Mouse (Mus musculus) liver, embryonic 12.5 days (tissue): ENCODE data around the gene Cers6. TPM values are rescaled to one million over a fixed set of nuclear protein-coding genes. Genes with fewer than 3 reads are reported as not detected.

Source experiments
- ATAC-seq: fragments of 200-750 bp; cut with Nextera tagmentation; 2 replicates; pipeline ENCODE4 v1.8.0; 2017; ENCODE audit warnings: moderate number of reproducible peaks, mild to moderate bottlenecking, moderate library complexity
- H3K27ac ChIP-seq: fragments of 300-500 bp; sonication (generic); 2 replicates; pipeline ENCODE4 v1.5.1; 2016; ENCODE audit warnings: mild to moderate bottlenecking
- H3K27me3 ChIP-seq: fragments of 300-500 bp; sonication (generic); replicated peaks from 2 replicates; pipeline ENCODE4 v1.6.1; 2016; ENCODE audit warnings: mild to moderate bottlenecking, moderate library complexity
- H3K36me3 ChIP-seq: fragments of 300-500 bp; sonication (generic); 2 replicates; pipeline ENCODE4 v1.6.1; 2016; ENCODE audit warnings: mild to moderate bottlenecking, moderate library complexity
- H3K4me1 ChIP-seq: fragments of 300-500 bp; sonication (generic); 2 replicates; pipeline ENCODE4 v1.6.1; 2016
- H3K4me2 ChIP-seq: fragments of 300-500 bp; sonication (generic); 2 replicates; pipeline ENCODE4 v1.6.1; 2016; ENCODE audit warnings: mild to moderate bottlenecking, moderate library complexity
- H3K4me3 ChIP-seq: fragments of 300-500 bp; sonication (generic); 2 replicates; pipeline ENCODE4 v1.5.1; 2016; ENCODE audit warnings: mild to moderate bottlenecking, moderate library complexity
- H3K9ac ChIP-seq: fragments of 300-500 bp; sonication (generic); 2 replicates; pipeline ENCODE4 v1.6.1; 2016; ENCODE audit warnings: mild to moderate bottlenecking, moderate library complexity
- H3K9me3 ChIP-seq: fragments of 300-500 bp; sonication (generic); replicated peaks from 2 replicates; pipeline ENCODE4 v1.6.1; 2016; ENCODE audit warnings: mild to moderate bottlenecking, moderate library complexity
- WGBS: fragments of 180-500 bp; shearing (Covaris S2); methylation state at CpG from one replicate; pipeline ENCODE4 v1.1.7; 2016; ENCODE audit not compliant: insufficient replicate concordance; 5-methylcytosine and 5-hydroxymethylcytosine counted together
- polyA plus RNA-seq: library from polyadenylated mRNA; unstranded; fragments of >200 nt; fragmentation: Nextera tagmentation; extraction: Ambion mirVana; gene quantifications from 2 replicates; pipeline ENCODE4 v1.2.1, GENCODE M21; 2016

The Cers6 gene
- 7.0 and 7.3 TPM in 2 replicates for polyA plus RNA-seq

DNA sequence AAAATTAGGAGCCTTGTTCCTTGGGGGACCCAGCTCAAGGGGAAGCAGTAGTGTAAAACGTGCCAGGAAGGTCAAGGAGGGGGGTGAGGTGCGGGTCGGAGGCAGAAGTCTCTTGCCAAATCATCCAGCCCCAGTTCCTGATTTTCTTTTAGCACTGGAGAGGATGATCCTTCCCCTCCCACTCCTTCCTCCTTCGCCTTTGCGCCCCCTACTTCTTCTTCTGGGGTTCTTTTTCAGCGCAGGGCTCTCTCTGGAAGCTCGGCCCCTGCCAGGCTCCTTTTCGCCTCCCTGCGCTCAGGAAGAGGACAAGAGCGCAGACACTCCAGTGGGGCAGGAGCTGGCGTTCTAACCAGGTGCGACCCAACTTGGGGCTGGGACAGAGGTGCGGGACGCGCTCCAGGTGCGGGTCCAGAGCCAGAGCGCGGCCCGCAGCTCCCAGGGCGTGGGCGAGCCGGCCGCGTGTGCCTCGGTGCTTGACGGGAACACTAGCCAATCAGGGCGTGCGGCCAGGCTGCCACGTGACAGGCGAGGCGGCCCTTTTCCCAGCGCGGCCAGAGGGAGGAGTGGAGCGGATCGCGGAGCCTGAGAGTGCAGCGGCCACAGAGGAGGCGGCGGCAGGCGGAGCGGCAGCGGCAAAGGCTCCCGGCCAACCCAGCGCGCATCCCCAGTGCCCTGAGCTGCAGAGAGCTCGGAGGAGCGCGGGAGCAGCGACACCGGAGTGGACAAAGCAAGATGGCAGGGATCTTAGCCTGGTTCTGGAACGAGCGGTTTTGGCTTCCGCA, at the start of gene Cers6:
Cers6 (plus strand) TSS at position 538 of the 782 bp plus-strand sequence.
- no peaks in the 10 kb centered on the region for H3K36me3 ChIP-seq

DNA sequence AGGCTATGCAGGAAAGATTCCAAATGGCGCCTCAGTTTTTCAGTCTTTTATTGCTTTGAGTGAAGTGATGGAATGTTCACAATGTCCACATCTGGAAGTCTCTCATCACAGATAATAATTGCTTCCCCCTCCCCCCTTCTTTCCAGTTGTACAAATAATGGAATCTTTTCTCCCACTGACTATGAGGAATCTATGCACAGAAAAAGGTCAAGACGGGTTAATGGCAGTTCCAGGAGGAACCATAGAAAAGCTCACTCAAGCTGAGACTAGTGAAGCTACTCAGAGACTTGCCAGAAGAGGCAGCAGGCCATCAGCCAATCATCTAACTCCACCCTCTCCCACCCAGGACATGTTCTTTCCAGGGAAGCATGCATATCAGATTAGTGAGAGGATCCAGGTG, 46.8 kb upstream of the Cers6 start:
- Histone ChIP-seq H3K9ac (no peak overlapping the region), H3K4me3 (no peak overlapping the region), H3K36me3 (no peaks in the 10 kb centered on the region), H3K9me3 (no peaks in the 10 kb centered on the region), H3K27me3 (no peaks in the 10 kb centered on the region), H3K27ac (no peak overlapping the region), H3K4me1 (no peaks in the 10 kb centered on the region), H3K4me2 (no peak overlapping the region)
- no peak for ATAC-seq
- 69% methylated on average over 2 of the region's 2 CpGs for WGBS

More for the DNA sequence above, at the start of gene Cers6:
- Histone ChIP-seq H3K9ac (peak within 1 kb of the TSS; percentile 66), H3K4me3 (peak within 1 kb of the TSS; percentile 66), H3K9me3 (no peaks in the 10 kb centered on the region), H3K27ac (peak within 1 kb of the TSS; percentile 42; the same call in 1 of the 2 replicates), H3K4me2 (peak within 1 kb of the TSS; percentile 90), H3K27me3 (peaks cover 32% of the 10 kb centered on the region), H3K4me1 (peaks cover 21% of the 10 kb centered on the region)
- under 1% methylated on average over 53 of the region's 53 CpGs for WGBS
- peak; percentile 95 for ATAC-seq

DNA sequence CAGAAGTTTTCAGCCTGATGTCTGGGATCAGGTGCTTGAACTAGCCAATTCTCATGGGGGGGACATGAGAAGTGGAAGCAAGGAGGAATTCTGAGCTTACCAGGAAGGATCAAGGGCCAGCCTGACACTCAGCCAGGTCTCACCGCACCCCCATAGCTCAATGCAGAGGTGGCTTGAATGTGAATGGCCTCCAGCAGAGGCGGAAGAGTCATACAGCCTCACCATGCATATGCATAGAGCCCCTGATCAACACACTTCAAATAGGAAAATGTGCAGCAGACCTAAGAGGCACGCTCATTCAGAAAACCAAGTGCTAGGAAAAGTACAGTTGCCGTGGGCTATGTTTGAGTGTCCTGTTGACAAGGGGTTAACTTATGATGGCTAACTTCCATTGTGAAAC, 42.2 kb upstream of the Cers6 start:
- Histone ChIP-seq H3K4me1 (0 out of 2 replicates have a peak, but pooled peaks cover 3% of the 10 kb centered on the region), H3K27ac (no peak overlapping the region), H3K4me2 (no peak overlapping the region), H3K36me3 (no peaks in the 10 kb centered on the region), H3K4me3 (no peak overlapping the region), H3K9me3 (no peaks in the 10 kb centered on the region), H3K9ac (no peak overlapping the region), H3K27me3 (no peaks in the 10 kb centered on the region)
- WGBS: 78% methylated on average over 4 of the region's 4 CpGs
- ATAC-seq: no peak

DNA sequence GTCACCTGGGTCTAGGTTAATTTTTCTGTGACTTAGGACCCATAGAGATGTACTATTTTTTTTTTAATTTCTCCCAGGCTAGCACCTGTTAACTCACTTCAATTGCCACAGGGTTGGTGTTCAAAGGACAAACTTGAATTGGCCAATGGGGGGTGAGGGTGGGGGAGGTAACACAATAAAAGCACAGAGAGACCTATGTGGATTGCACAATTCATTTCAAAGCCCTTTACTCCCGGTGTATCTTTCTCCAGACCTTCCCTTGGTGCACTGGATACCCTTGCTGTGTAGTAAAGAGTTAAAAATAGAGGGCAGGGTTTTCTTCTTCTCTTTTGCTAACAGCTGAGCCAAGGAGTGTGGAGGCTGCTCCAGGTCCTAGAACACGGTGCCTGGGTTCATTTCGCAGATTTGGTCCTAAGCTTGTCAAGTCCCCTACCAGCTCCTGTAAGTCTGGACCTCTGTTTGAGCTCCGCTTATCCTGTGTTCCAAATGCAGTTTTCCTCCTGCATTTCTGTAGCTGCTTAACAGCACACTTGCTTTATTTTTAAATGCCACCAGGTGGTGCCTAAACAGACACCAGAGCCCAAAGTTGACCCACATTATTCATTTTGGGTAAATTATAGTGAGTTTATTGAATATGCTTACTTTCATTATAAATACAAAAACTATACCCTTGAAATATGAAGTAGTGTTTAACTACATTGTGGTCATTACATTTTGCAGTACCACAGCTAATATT, 38.9 kb upstream of the Cers6 start:
- 56% methylated on average over 4 of the region's 4 CpGs for WGBS
- no peaks in the 10 kb centered on the region for H3K27me3 ChIP-seq
- H3K4me1 ChIP-seq: 0 out of 2 replicates have a peak, but pooled peaks cover 3% of the 10 kb centered on the region
- no peaks in the 10 kb centered on the region for H3K36me3 ChIP-seq
- H3K4me3 ChIP-seq: no peak overlapping the region
- no peak overlapping the region for H3K4me2 ChIP-seq
- peak; percentile 44; the same call in 1 of the 2 replicates for ATAC-seq
- H3K9ac ChIP-seq: no peak overlapping the region
- H3K27ac ChIP-seq: no peak overlapping the region
- H3K9me3 ChIP-seq: no peaks in the 10 kb centered on the region

DNA sequence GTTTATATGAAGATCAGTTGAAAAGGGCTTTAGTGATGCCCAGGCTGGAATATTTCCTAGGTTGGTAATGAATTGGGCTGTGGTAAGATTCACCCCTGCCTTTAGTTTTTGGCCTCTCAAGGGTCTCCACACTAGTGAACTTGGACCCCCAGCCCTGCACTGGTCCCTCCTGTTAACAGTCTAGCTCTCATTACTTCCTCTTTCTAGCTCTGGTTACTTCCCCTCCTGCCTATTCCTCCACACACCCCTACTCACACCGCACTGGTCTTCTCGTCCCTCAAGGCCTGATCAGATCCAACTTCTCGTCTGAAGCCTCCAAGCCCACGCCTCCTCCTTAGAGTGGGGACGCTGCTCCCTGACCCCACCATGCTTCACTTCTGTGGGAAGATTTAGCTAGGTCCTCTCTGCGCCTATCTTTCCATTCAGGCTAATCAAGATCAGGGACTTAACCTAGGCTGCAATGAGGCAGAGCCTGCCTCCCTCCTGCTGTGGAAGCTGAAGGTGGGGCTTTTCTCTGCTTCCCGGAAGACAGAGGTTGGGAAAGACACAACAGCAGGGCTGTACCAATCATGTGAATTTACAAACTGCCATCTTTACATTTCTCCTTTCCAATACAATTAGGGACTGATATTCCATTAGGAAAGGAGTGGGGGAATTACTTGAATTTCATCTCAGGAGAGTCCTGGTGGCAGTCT, 35.8 kb upstream of the Cers6 start:
- 20% methylated on average over 7 of the region's 7 CpGs for WGBS
- H3K4me2 ChIP-seq: no peak overlapping the region
- no peak overlapping the region for H3K27ac ChIP-seq
- 0 out of 2 replicates have a peak, but pooled peaks cover 3% of the 10 kb centered on the region for H3K4me1 ChIP-seq
- no peaks in the 10 kb centered on the region for H3K27me3 ChIP-seq
- no peak overlapping the region for H3K9ac ChIP-seq
- H3K9me3 ChIP-seq: no peaks in the 10 kb centered on the region
- ATAC-seq: 0 out of 2 replicates have a peak, but pooled peaks have one; percentile 27
- H3K36me3 ChIP-seq: no peaks in the 10 kb centered on the region
- H3K4me3 ChIP-seq: no peak overlapping the region

DNA sequence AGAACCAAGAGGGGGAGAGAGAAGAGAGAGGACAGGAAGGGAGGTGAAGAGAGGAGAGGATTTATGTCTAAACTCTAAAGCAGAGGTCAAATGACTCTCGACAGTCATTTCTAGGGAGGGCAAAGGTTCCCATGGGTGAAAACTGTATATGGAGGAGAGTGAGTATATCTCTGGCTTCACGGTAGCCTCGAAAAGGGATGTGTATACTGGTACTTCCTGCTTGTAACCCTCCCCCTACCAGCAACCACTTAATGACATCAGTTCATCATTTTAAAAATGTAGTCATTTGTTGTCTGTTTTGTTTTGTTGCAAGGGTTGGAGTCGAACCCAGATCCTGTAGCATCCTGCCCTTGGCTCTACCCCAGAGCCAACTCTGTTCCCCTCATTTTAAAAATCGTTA, 17.9 kb upstream of the Cers6 start:
- Histone ChIP-seq H3K9ac (no peak overlapping the region), H3K36me3 (no peaks in the 10 kb centered on the region), H3K4me2 (no peak overlapping the region), H3K9me3 (no peaks in the 10 kb centered on the region), H3K27ac (no peak overlapping the region), H3K4me3 (no peak overlapping the region), H3K27me3 (no peaks in the 10 kb centered on the region), H3K4me1 (0 out of 2 replicates have a peak, but pooled peaks cover 3% of the 10 kb centered on the region)
- ATAC-seq: no peak
- 66% methylated on average over 5 of the region's 5 CpGs for WGBS

DNA sequence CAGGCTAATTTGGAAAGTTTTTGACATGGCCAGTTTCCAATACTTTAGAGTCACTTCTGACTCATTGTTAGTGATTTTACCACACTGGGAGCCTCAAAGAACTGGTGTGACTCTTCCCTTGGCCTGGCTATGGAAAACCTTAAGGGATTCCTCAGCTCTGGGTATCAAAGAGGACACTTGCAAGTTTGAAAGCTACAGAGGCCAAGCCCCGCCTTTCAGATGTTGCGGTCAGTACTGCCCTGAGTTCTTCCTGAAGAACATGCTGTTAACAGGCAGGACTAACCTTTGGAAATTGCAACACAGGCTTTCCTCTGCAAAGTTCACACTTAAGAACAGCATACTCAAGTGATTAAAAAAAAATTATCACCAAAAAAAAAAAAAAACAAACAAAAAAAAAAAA, 16.7 kb upstream of the Cers6 start:
- Histone ChIP-seq H3K27me3 (no peaks in the 10 kb centered on the region), H3K9me3 (no peaks in the 10 kb centered on the region), H3K36me3 (no peaks in the 10 kb centered on the region), H3K9ac (no peak overlapping the region), H3K4me2 (no peak overlapping the region), H3K4me3 (no peak overlapping the region), H3K4me1 (peaks cover 3% of the 10 kb centered on the region; the same call in 1 of the 2 replicates), H3K27ac (no peak overlapping the region)
- 73% methylated on average over 2 of the region's 2 CpGs for WGBS
- no peak for ATAC-seq

DNA sequence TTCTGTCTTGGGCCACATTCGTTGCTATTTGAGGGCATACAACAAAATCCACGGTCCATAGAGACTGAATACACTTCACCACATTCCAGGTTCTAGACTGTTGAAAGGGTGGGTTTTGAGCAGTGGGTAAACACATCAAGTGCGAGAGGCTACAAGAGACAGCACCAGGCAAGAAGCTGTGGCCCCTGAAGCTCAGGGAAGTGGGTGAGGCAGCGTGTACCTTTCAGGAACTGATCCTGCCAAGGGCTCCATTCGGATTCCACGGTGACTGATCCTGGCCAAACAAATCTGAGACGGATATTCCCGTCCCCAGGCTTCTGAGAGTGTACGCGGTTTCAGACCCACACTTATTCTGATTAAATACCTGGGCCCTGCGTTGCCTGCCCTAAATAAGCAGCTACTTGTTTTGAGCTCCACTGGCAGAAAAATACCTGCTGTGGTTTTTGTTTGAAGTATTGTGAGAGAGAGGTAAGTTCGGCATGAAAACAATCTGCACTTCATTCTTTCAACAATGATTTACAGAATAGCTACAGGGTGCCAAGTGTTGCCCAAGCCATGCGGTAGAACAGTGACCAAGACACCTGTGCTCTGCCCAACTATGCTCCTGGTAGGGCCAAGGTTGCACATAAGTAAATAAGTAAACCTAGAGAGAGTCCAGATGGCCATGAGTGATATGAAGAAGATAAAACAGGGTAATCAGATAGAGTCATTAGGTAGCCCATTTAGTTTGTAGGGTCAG, 16.1 kb upstream of the Cers6 start:
- H3K4me1 ChIP-seq: peaks cover 3% of the 10 kb centered on the region; the same call in 1 of the 2 replicates
- no peaks in the 10 kb centered on the region for H3K27me3 ChIP-seq
- H3K9ac ChIP-seq: no peak overlapping the region
- H3K9me3 ChIP-seq: no peaks in the 10 kb centered on the region
- no peak overlapping the region for H3K4me2 ChIP-seq
- no peak overlapping the region for H3K4me3 ChIP-seq
- H3K27ac ChIP-seq: no peak overlapping the region
- 70% methylated on average over 13 of the region's 13 CpGs for WGBS
- no peak for ATAC-seq
- H3K36me3 ChIP-seq: no peaks in the 10 kb centered on the region

DNA sequence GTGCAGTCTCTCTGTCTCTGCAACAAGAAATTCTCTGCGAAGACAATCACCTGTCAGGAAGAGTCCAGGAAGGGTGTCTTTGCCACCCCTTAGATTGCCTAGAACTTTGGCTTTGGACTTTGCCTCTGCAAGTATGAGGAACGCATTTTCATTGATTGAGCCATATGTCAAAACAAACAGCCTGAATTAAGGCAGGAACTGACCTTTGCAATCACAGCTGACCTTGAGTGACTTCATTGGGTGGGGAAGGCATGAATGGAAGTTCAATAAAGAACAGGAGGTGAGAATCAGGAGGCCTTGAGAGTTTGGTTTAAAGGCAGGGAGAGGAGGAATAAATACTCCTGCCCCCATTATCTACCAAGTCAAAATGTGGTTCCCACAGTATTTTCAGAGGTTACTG, 850 bp upstream of the Cers6 start:
- Histone ChIP-seq H3K36me3 (no peaks in the 10 kb centered on the region), H3K4me3 (no peak overlapping the region)
- 45% methylated on average over 2 of the region's 2 CpGs for WGBS

DNA sequence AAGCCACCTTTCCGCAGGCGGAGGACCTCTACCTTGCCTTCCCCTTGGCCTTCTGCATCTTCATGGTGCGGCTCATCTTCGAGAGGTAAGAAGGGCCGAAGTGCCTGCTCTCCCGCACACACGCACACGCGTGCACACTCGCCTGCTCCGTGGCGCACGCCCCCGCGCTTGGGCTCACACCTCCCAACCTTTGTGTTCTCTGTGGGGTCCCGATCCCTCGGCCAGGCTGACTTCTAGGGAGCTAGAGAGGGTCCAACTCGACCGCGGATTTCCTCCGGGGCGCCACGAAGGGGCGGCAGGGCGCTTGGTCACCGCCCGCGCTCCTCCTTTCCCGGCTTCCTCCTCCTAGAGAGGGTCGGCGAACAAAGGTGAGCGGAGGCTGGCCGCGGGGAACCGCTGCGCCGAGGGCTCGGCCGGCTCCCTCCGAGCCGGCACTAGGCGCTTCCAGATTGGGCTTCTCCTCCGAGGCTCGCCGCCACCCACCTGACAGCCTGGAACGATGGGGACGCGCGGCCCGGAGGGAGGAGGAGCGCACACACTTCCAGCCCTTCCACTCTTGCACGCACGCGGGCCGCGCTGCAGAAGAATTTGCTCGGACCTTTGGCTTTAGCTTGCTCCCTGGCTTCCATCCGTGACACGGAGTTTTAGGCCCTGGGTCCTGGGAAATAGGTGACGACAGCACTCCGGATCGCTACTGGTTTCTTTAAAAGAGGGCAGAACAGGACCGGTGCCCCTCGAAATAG, 651 bp downstream of the Cers6 start:
- Histone ChIP-seq H3K9ac (peak overlapping the region; percentile 66), H3K4me2 (peak overlapping the region; percentile 90), H3K4me1 (peaks cover 21% of the 10 kb centered on the region), H3K27ac (peak overlapping the region; percentile 42; the same call in 1 of the 2 replicates), H3K27me3 (peaks cover 32% of the 10 kb centered on the region), H3K9me3 (no peaks in the 10 kb centered on the region), H3K36me3 (no peaks in the 10 kb centered on the region), H3K4me3 (peak overlapping the region; percentile 66)
- peak; percentile 49 for ATAC-seq
- WGBS: 1% methylated on average over 62 of the region's 64 CpGs

More for the DNA sequence above, 850 bp upstream of the Cers6 start:
- H3K4me2 ChIP-seq: peak overlapping the region; percentile 90
- no peak overlapping the region for H3K27ac ChIP-seq
- ATAC-seq: no peak
- peaks cover 21% of the 10 kb centered on the region for H3K4me1 ChIP-seq
- H3K9ac ChIP-seq: no peak overlapping the region
- H3K27me3 ChIP-seq: peaks cover 32% of the 10 kb centered on the region
- H3K9me3 ChIP-seq: no peaks in the 10 kb centered on the region
